Mouse (Mus musculus): ENCODE results near the gene Msx3. TPM values are rescaled to one million over a fixed set of nuclear protein-coding genes. Genes with fewer than 3 reads are reported as not detected.

Gene Msx3
- polyA plus RNA-seq, 1 experiment from 2014 or later, result not detected

DNA sequence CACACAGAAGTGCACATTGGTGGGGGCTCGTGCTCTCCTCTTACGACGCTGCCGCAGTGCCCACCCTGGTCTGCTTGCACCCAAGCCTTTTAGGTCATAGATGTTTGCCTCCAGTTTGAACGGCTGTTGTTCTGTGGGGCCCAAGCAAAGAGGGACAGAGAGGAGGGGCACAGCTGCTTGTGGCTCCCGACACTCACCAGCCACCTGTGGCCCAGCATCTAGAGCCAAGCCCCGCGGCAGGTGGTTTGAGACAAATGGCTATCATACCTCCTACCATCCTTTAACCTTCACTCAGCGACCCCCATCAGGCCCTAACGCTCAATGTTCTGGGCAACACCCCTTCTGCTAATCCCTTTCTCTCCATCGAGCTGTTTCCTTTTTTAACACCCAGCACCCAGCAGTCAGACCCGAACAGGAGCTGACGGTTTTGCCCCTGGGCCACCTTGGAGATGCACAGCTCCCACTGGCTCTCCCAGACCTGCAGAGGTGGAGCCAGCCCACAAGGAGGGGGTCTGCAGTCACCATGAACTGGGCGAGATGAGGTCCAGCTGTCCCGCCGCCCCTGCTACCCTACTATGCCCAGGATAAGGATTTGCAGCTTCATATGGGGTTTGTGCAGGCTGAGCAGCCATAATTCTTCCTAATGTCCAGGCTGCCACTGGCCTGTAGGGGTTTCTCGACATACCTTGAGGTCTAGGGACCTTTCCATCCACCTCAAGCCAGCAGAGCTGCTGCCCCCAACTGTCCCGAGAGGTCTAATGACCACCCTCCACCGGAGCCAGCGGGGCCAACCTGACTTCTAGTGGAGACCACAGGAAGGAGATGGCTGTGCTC is 32.7 kb upstream of the Msx3 start:
- Histone ChIP-seq H3K27ac (replicated peaks; ENCODE audit: low read depth, low read length) (no peak overlapping the region), H3K4me3 (ENCODE audit: low read depth, low read length) (peak overlapping the region; percentile 22), H3K4me2 (ENCODE audit: low read depth, low read length) (peak overlapping the region; percentile 47), H3K27me3 (replicated peaks; ENCODE audit: control insufficient read depth, insufficient read depth, low read length) (peaks cover 44% of the 10 kb centered on the region), H3K9ac (ENCODE audit: low read depth, low read length) (no peak overlapping the region), H3K4me1 (ENCODE audit: control insufficient read depth, insufficient read depth, low read length) (peaks cover 11% of the 10 kb centered on the region), H3K9me3 (ENCODE audit: control insufficient read depth, low read length) (no peaks in the 10 kb centered on the region), H3K36me3 (ENCODE audit: control insufficient read depth, insufficient read depth, low read length) (no peaks in the 10 kb centered on the region)
- DNase-seq (ENCODE audit: low spot score), result no peak
- 15% methylated on average over 20 of the region's 20 CpGs for WGBS
- no peak for ATAC-seq (ENCODE audit: low read depth)

DNA sequence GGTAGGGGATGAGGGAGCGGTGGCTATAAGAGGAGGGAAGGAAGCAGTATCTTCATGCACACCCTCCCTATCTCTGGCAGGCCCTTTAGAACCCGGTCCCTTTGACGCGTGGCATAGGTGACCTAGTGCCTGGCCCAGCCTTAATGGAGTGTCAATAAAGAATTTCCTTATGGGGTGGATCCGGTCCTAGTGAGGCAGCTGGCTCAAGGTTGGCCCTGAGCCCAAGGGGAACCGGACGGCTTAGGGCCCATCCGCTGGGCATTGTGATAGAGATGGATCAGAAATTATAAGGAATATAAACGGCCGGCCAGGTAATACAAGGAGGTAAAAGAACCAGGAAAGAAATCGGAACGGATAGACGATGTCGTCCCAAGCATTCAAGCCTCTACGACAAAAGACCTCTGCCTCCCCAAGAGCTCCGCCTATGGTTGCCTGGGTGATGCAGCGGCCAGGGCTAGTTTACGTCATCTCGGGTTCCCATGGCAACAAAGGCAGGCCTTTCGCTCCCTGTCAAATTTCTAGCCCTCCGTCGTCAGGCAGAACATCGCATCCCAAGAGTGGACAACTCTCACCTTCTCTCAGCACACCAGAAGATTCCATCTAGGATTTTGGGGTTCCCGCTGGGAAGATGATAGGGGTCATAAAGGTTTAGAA is 31.7 kb upstream of the Msx3 start:
- Histone ChIP-seq H3K4me2 (ENCODE audit: low read depth, low read length) (peak overlapping the region; percentile 47), H3K27me3 (replicated peaks; ENCODE audit: control insufficient read depth, insufficient read depth, low read length) (peaks cover 44% of the 10 kb centered on the region), H3K4me3 (ENCODE audit: low read depth, low read length) (peak overlapping the region; percentile 22), H3K36me3 (ENCODE audit: control insufficient read depth, insufficient read depth, low read length) (no peaks in the 10 kb centered on the region), H3K9me3 (ENCODE audit: control insufficient read depth, low read length) (no peaks in the 10 kb centered on the region), H3K4me1 (ENCODE audit: control insufficient read depth, insufficient read depth, low read length) (peaks cover 11% of the 10 kb centered on the region), H3K9ac (ENCODE audit: low read depth, low read length) (peak overlapping the region; percentile 49), H3K27ac (replicated peaks; ENCODE audit: low read depth, low read length) (no peak overlapping the region)
- peak; percentile 77 for ATAC-seq (ENCODE audit: low read depth)
- peak; percentile 90 for DNase-seq (ENCODE audit: low spot score)
- WGBS, result 4% methylated on average over 24 of the region's 24 CpGs

DNA sequence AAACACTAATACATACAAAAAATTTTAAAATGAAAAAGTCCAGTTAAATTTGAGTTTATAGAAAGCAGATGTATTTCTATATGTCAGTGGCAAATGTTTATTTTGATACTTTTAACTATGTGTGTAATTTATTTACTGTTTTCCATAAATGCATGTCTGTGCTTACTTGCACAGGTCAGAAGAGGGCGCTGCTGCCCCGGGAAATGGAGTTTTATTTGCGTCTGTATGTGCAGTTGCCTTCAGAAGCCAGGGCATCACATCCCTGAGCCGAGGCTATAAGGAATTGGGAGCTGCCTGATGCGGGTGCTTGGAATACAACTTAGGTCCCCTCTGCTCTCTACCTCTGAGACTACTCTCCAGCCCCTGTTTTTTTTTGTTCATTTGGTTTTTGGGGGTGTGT is 29.8 kb upstream of the Msx3 start:
- Histone ChIP-seq H3K9ac (ENCODE audit: low read depth, low read length) (no peak overlapping the region), H3K4me1 (ENCODE audit: control insufficient read depth, insufficient read depth, low read length) (peaks cover 11% of the 10 kb centered on the region), H3K4me2 (ENCODE audit: low read depth, low read length) (no peak overlapping the region), H3K4me3 (ENCODE audit: low read depth, low read length) (no peak overlapping the region), H3K36me3 (ENCODE audit: control insufficient read depth, insufficient read depth, low read length) (no peaks in the 10 kb centered on the region), H3K27me3 (replicated peaks; ENCODE audit: control insufficient read depth, insufficient read depth, low read length) (peaks cover 44% of the 10 kb centered on the region), H3K27ac (replicated peaks; ENCODE audit: low read depth, low read length) (no peak overlapping the region), H3K9me3 (ENCODE audit: control insufficient read depth, low read length) (no peaks in the 10 kb centered on the region)
- ATAC-seq (ENCODE audit: low read depth) (no peak), DNase-seq (ENCODE audit: low spot score) (peak; percentile 80)
- WGBS, result 5% methylated on average over 5 of the region's 5 CpGs

DNA sequence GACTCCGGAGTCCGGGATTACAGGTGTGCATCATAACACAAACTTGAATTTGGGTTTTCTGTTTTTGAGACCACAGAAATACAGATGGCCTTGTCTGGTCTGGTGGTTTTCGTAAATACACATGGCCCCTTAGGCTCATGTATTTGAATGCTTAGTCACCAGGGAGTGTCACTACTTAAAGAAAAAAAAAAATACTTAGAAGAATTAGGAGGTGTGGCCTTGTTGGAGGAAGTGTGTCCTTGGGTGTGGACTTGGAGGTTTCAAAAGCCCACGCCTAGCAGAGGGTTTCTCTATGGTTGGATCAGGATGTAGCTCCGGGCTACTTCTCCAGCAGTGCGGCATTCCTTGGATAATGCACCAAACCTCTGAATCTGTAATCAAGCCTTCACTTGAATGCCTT is 28.8 kb upstream of the Msx3 start:
- ATAC-seq (ENCODE audit: low read depth) (no peak), DNase-seq (ENCODE audit: low spot score) (no peak)
- no peaks in the 10 kb centered on the region for H3K9me3 ChIP-seq (ENCODE audit: control insufficient read depth, low read length)
- 72% methylated on average over 6 of the region's 6 CpGs for WGBS
- H3K36me3 ChIP-seq (ENCODE audit: control insufficient read depth, insufficient read depth, low read length), result no peaks in the 10 kb centered on the region
- H3K4me2 ChIP-seq (ENCODE audit: low read depth, low read length), result no peak overlapping the region
- H3K27me3 ChIP-seq (replicated peaks; ENCODE audit: control insufficient read depth, insufficient read depth, low read length), result peaks cover 44% of the 10 kb centered on the region
- no peak overlapping the region for H3K9ac ChIP-seq (ENCODE audit: low read depth, low read length)
- peaks cover 11% of the 10 kb centered on the region for H3K4me1 ChIP-seq (ENCODE audit: control insufficient read depth, insufficient read depth, low read length)
- no peak overlapping the region for H3K4me3 ChIP-seq (ENCODE audit: low read depth, low read length)
- no peak overlapping the region for H3K27ac ChIP-seq (replicated peaks; ENCODE audit: low read depth, low read length)

DNA sequence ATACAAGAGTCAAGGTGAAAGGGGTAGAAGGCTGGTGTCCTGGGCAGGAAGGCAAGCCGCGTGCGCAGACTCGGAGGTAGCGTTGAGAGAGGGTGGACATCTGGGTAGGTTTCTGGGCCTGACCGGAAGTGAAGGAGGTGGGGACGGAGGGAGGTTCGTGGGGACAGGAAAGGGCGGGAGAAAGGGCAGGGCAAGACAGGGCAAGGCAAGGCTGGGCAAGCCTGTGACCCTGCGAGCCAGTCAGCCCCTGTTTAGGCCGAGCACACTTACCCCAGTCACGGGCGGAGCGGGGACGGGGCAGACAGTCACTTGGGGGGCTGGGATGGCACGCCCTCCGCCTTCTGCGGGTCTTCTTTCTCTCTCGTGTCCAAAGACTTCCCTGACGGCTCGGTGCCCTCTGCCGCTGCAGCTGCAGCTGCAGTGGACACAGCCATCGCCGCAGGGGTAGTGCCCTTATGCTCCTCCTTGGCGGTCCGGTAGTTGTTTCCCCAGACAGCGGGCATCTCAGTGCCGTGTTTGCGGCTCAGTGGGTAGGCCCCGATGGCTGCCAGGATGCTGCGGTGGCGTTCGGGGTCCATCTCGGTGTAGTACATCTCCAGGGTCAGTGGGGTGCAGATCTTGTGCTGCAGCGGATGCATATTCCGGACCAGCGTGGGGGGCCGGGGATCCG is 21.3 kb upstream of the Msx3 start:
- 37% methylated on average over 30 of the region's 39 CpGs for WGBS
- Histone ChIP-seq H3K9me3 (ENCODE audit: control insufficient read depth, low read length) (no peaks in the 10 kb centered on the region), H3K4me3 (ENCODE audit: low read depth, low read length) (peak overlapping the region; percentile 25), H3K27me3 (replicated peaks; ENCODE audit: control insufficient read depth, insufficient read depth, low read length) (no peaks in the 10 kb centered on the region), H3K4me1 (ENCODE audit: control insufficient read depth, insufficient read depth, low read length) (peaks cover 5% of the 10 kb centered on the region; the same call in 1 of the 2 replicates), H3K4me2 (ENCODE audit: low read depth, low read length) (peak overlapping the region; percentile 50), H3K27ac (replicated peaks; ENCODE audit: low read depth, low read length) (no peak overlapping the region), H3K36me3 (ENCODE audit: control insufficient read depth, insufficient read depth, low read length) (no peaks in the 10 kb centered on the region), H3K9ac (ENCODE audit: low read depth, low read length) (peak overlapping the region; percentile 54; the same call in 1 of the 2 replicates)
- ATAC-seq (ENCODE audit: low read depth) (no peak), DNase-seq (ENCODE audit: low spot score) (no peak)

DNA sequence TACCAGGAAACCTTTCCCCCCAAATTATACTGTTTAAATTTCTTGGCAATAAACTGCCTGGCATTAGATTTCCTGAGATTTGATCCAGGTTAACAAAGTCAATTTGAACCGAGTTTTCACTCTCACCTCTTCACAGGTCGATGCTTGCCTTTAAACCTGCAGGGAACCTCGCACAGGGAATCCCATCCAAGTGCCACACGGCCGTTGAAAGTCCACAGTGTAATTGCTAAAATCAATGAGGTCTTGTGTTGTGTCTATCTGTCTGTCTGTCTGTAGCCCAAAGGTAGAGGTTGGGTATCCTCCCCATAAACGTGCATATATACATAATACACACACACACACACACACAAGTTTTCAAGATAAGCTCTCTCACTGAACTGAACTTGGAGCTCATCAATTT is 18.5 kb upstream of the Msx3 start:
- DNase-seq (ENCODE audit: low spot score), result no peak
- no peak for ATAC-seq (ENCODE audit: low read depth)
- no peak overlapping the region for H3K9ac ChIP-seq (ENCODE audit: low read depth, low read length)
- WGBS, result 48% methylated on average over 6 of the region's 6 CpGs
- H3K4me2 ChIP-seq (ENCODE audit: low read depth, low read length), result no peak overlapping the region
- H3K4me3 ChIP-seq (ENCODE audit: low read depth, low read length), result no peak overlapping the region
- H3K27ac ChIP-seq (replicated peaks; ENCODE audit: low read depth, low read length), result no peak overlapping the region
- H3K4me1 ChIP-seq (ENCODE audit: control insufficient read depth, insufficient read depth, low read length), result peaks cover 5% of the 10 kb centered on the region; the same call in 1 of the 2 replicates
- no peaks in the 10 kb centered on the region for H3K36me3 ChIP-seq (ENCODE audit: control insufficient read depth, insufficient read depth, low read length)
- H3K27me3 ChIP-seq (replicated peaks; ENCODE audit: control insufficient read depth, insufficient read depth, low read length), result peaks cover 14% of the 10 kb centered on the region
- H3K9me3 ChIP-seq (ENCODE audit: control insufficient read depth, low read length), result no peaks in the 10 kb centered on the region

DNA sequence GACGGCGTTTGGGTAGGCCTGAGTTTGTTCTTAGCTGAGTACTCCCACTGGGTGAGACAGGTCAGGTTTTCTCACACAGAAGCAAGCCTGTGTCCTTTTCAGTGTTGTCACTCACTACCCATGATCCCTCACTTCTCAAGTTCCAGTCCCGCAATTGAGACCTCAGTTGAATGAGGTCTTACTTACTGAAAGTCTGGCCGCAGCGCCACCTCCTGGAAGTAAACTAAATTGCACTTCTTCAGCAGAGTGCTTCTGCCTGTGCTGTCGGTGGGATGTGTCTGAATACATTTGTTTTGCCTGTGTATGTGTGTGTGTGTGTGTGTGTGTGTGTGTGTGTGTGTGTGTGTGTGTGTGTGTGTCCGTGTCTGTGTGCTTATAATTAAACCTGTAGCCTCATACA is 14.2 kb upstream of the Msx3 start:
- H3K27me3 ChIP-seq (replicated peaks; ENCODE audit: control insufficient read depth, insufficient read depth, low read length), result peaks cover 55% of the 10 kb centered on the region
- no peak overlapping the region for H3K9ac ChIP-seq (ENCODE audit: low read depth, low read length)
- peaks cover 14% of the 10 kb centered on the region; the same call in 1 of the 2 replicates for H3K4me1 ChIP-seq (ENCODE audit: control insufficient read depth, insufficient read depth, low read length)
- no peak overlapping the region for H3K27ac ChIP-seq (replicated peaks; ENCODE audit: low read depth, low read length)
- H3K4me2 ChIP-seq (ENCODE audit: low read depth, low read length), result no peak overlapping the region
- no peak overlapping the region for H3K4me3 ChIP-seq (ENCODE audit: low read depth, low read length)
- DNase-seq (ENCODE audit: low spot score) (peak; percentile 70), ATAC-seq (ENCODE audit: low read depth) (no peak)
- no peaks in the 10 kb centered on the region for H3K9me3 ChIP-seq (ENCODE audit: control insufficient read depth, low read length)
- WGBS, result 22% methylated on average over 7 of the region's 7 CpGs
- no peaks in the 10 kb centered on the region for H3K36me3 ChIP-seq (ENCODE audit: control insufficient read depth, insufficient read depth, low read length)

DNA sequence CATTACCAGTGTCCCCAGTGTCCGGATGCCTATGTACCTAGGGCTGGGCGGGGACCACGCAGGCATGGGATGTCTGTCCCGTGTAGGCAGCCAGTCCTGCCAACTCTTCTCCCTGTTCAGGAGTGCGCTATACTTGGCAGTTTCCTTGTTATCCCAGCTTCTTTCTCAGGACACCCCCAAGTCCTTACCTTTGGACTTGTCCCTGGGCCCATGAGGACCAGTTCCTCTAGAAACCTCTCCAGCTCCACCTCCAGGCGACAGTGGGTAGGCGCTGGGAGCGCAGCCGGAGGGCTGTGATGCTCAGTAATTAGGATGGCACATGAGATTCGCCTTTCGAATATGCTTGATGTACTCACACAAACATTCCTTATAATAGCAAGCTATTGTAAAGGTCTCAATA is 13.4 kb upstream of the Msx3 start:
- Histone ChIP-seq H3K4me2 (ENCODE audit: low read depth, low read length) (no peak overlapping the region), H3K9me3 (ENCODE audit: control insufficient read depth, low read length) (no peaks in the 10 kb centered on the region), H3K36me3 (ENCODE audit: control insufficient read depth, insufficient read depth, low read length) (no peaks in the 10 kb centered on the region), H3K27ac (replicated peaks; ENCODE audit: low read depth, low read length) (no peak overlapping the region), H3K9ac (ENCODE audit: low read depth, low read length) (no peak overlapping the region), H3K4me1 (ENCODE audit: control insufficient read depth, insufficient read depth, low read length) (peaks cover 14% of the 10 kb centered on the region; the same call in 1 of the 2 replicates), H3K27me3 (replicated peaks; ENCODE audit: control insufficient read depth, insufficient read depth, low read length) (peaks cover 63% of the 10 kb centered on the region), H3K4me3 (ENCODE audit: low read depth, low read length) (no peak overlapping the region)
- DNase-seq (ENCODE audit: low spot score) (no peak), ATAC-seq (ENCODE audit: low read depth) (no peak)
- 18% methylated on average over 11 of the region's 11 CpGs for WGBS

All from embryonic facial prominence, embryonic 14.5 days (tissue).